23 mouse cellular contexts compared by ENCODE assay signal in the genomic region with DNA sequence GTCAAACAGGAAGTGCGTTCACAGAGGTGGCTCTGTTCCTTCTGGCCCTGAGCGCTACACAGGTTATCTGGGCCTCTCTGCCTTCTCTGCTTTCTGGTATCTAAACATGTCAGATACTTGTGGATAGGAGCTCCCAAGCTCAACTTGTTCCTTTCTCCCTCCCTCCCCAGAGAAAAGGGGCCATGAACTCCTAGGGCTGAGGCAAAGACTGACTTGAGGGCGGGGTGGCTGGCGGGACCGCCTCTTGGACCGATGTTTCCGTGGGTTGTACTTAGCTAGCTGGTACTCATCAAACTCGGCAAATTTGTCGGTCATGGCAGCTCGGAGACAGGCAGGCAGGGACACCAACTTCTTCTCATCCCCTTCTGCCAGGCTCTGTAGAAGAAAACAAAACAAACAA. TPM values are rescaled to one million over a fixed set of nuclear protein-coding genes. Genes with fewer than 3 reads are reported as not detected.
"Had no signal": no experiment of that assay in that cellular context is flagged by ENCODE, and none has a peak within 500 bp of the region (broad histone marks: within the 10 kb centered on the region; RNA-seq: fewer than 3 reads in every experiment).

No protein-coding gene starts in this region.

- H3K9me3 ChIP-seq: neural tube, embryonic 15.5 days; stomach, embryonic 15.5 days had no signal

- H3K9ac ChIP-seq: neural tube, embryonic 15.5 days; stomach, embryonic 15.5 days had no signal

- H3K27me3 ChIP-seq: neural tube, embryonic 15.5 days; stomach, embryonic 15.5 days had no signal

- H3K4me2 ChIP-seq: neural tube, embryonic 15.5 days; stomach, embryonic 15.5 days had no signal

- H3K4me1 ChIP-seq: neural tube, embryonic 15.5 days; stomach, embryonic 15.5 days had no signal

- DNase-seq: retina, postnatal 1 day; right cerebral cortex, adult 18-20 months; right cerebral cortex, postnatal 14 days; right cerebral cortex, postnatal 25 days; right cerebral cortex, postnatal 4 days; spleen, adult 18-20 months; thymus, adult 18-20 months; thymus, adult 2 months; thymus, postnatal 14 days; thymus, postnatal 25 days; thymus, postnatal 36 days; thymus, postnatal 4 days had no signal

- H3K36me3 ChIP-seq: neural tube, embryonic 15.5 days had no signal

- H3K27ac ChIP-seq: neural tube, embryonic 15.5 days; stomach, embryonic 15.5 days; stomach, postnatal 0 days had no signal

- H3K4me3 ChIP-seq: neural tube, embryonic 15.5 days; stomach, embryonic 15.5 days had no signal

RNA-seq across cellular contexts. Expression of a gene that starts 34.7 kb away (rescaled TPM):
- total RNA-seq: neutrophil, adult 5-6 weeks had no signal

RNA-seq across cellular contexts. Expression of a gene that starts 55.1 kb away (rescaled TPM):
- total RNA-seq: neutrophil, adult 5-6 weeks had no signal
- polyA plus RNA-seq: neural tube, embryonic 14.5 days; neural tube, embryonic 15.5 days; small intestine, adult 2 months; spleen, adult 2 months; stomach, embryonic 14.5 days; stomach, embryonic 15.5 days; stomach, embryonic 16.5 days; stomach, postnatal 0 days; thymus, adult 2 months; thymus, postnatal 0 days; urinary bladder, adult 2 months had no signal
